Mouse (Mus musculus) right cerebral cortex, postnatal 10 days (tissue): ENCODE measurements at regions not wholly inside any gene's neighbourhood (a gene's known extent, or its start where the extent isn't known, plus 50 kb on each side); places are given as distances from the start of the nearest gene placed in this dataset.

Source experiments
- DNase-seq, 2 experiments: peaks; one replicate each; pipeline ENCODE4 v3.0.0; 2021; ENCODE audit warnings: low spot score in 2 of 2

DNA sequence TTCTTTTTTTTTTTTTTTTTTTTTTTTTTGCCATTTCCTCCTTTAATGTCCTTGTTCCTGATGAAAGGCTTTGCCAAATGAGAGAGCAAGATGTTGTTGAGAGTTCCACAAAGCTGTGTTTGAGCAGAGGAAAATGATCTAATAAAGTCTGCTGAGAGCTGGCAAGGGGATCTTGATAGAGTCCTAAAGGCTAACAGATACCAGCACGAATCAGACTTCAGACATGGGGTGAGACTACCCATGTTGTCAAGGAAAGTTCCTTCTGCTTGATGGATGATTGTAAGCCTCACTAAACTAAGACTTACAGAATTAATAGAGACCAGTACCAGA is 665.2 kb upstream of the Fam92a start:
- DNase-seq, result no peak

DNA sequence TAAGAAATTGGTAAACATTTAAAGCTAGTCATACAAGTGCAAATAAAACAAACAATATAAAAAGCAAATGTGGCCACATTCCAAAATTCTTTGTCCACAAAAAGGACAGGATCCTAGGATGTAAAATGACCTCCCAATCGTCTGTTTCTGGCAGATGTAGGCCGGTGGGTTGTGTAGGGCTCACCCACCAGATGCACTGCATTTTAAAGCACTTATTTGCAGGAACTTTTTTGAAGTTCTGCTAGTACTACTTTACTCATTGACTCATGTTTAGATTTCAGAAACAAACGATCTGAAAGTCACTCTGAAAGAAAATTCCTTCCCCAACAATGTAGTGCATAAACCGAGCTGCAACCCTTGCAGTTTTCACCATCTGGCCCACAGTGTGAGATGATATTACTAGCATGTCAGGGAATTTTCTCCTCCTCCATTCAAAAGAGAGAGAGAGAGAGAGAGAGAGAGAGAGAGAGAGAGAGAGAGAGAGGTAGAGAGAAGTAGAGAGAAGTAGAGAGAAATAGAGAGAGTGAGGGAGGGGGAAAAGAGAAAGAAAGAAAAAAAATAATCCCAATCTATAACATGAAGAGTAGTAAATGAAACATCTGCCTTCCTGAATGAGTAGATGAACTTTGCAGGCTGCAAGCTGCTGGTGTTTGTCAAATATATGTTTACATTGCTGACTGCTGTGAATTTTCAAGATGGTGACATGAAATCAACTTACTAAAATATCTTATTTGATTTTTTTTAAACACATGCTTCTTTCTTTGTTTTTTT is 664.7 kb upstream of the Fam92a start:
- DNase-seq, result no peak

DNA sequence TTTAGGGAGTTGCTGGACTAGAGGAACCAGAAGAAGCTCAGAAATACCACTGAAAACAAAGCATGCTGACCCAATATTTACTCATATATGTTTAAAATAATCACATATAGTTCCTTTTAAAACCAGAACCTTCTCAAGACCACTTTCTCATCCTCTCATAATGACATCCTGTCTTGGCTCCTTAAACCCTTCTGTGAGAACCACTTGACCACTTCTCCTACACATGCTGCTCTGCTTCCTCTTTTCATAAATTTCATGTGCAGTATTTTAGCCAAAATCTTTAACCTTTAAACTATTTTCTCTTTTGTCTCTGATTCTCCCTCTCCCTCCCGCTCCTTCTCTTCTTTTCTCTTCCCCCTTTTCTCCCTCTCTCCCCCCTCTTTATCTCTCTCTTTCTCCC is 654.6 kb upstream of the Fam92a start:
- DNase-seq, result no peak

DNA sequence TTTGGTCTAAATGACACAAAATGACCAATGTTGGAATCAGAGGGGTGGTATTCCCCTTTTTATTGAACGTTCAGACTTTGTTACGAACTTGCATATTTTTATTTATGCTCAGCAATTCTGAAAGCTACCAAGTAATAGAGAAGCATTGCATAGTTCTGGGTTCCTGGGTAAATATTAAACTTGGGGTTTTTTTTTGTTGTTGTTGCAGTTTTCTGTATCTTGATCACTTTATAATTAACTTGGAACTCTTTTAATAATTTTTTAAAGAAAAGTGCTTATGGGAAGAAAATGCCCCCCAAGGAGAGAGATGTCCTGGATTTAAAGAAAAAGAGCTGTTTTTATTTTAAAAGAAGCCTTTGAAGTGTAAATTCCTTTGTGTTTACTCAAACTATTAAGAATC is 642.4 kb upstream of the Fam92a start:
- no peak for DNase-seq

DNA sequence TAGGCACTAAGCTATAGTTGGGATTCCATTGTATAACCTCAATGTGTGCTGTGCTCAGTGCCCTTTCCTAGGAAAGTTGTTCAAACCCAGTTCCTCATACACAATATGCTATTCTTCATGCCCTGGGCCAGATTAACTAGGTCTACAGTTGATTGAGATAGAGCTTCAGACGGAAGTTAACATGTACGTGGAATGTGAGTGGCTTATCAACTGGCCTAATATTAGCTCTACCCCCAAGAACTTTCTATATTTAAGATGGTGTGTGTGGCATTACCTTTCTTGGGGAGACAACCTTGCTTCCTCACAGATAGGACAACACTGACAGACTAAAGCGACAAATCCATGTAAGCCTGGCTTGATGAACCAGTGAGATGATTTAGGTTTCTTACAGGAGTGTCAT is 629.4 kb upstream of the Fam92a start:
- no peak for DNase-seq

DNA sequence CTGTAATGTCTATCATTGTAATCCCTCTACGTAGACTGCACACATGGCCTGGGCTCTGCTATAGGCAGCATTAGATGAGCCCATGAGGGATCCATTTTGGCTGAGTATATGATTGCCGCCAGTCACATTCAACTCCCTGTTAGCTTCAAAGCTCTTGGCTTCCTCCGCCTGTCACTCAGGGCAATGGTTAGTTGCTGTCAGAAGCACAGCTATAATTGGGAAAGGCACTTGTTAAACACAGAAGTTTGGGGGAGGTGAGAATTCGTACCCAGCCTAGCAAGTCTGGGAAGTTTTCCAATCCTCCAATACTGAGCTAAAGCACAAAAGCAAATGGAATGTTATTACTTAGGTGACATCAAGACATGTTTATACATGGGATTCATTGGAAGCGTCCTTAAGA is 627.7 kb upstream of the Fam92a start:
- DNase-seq, result peak; percentile 55 to 79

DNA sequence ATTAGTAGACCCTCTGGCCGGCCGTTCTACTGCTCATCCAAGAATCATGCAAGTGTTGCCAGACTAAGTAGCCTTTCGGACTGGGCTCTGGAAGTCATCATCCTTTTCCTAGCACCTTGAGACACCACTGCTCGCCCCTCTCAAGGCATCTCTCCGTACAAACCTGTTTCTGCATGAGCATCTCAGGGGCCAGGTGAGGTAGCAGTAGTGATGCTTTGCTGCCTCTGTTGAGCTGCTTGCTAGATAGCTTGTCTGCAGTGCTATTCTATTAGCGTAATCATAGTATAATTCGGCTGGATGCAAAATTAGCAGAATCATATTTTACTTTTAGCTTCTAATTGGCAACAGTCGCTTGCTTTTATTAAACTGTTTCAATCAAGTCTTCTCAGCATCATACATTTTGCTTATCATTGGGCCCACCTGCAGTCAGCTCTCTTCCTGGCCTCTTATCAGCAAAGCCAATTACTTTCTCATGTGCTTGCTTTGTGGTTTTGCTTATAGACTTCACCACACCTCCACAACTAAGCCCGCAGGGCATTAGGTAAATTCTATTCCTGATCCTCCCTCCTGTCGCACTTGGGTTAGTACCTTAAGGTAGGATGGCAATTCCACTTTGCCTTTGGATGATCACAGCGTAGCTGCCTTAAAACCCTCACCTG is 621.1 kb upstream of the Fam92a start:
- DNase-seq, result no peak

DNA sequence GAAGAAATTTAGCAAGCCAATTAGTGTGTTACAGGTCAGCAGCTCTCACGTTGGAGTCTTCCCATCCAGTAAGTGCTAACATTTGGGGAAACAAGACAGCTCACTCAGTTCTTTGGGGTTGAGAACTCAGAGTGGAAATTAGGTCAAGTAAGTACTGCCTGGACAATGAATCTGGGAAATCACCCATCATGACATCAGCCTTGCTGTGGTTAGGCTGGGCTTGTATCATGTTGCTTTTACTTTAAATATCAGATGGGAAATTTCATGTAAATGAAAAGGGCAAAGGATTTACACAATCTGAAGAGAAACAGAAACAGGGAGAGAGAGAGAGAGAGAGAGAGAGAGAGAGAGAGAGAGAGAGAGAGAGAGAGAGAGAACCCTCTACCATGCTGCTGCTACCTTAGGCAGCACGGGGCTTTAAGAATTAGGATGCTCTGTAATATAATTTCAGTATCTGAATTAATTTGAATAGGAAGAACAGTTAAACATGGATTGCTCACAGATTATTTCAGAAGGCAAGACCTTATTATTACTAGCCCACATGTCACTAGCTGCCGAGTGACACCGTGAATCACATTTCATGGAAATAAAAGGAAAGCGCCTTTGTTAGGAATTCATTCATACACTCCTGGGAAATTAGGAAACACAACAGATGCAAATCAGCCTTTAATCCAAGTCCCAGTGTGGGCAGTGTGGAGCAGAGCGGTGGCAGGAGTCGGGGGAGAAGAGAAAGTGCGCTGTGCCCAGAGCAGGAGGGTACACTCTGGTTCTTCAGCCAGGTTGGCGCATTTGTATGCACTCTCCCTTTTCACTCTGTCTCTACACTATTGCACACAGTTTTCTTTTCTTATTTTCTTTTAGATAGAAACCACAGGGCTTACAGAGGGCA is 620.2 kb upstream of the Fam92a start:
- peak in 1 of 2 experiments; percentile 27 for DNase-seq

DNA sequence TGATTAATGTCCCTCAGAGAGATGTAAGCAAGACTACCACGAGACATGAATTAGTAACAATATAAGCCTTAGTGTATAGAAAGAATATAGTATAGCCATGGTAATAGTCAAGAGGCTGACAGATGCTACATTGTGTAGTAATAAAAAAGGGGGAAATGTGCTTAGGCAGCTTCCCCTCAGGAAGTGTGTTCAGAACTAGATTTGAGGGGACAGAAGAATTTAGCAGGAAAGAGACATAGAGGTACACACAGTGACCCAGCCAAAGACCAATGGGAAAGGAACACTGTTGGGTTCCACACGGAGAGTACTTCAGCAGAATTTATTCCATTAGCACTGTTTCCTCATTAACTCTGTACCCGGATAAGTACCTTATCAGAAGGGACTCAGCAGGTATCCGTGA is 614.0 kb upstream of the Fam92a start:
- no peak for DNase-seq

DNA sequence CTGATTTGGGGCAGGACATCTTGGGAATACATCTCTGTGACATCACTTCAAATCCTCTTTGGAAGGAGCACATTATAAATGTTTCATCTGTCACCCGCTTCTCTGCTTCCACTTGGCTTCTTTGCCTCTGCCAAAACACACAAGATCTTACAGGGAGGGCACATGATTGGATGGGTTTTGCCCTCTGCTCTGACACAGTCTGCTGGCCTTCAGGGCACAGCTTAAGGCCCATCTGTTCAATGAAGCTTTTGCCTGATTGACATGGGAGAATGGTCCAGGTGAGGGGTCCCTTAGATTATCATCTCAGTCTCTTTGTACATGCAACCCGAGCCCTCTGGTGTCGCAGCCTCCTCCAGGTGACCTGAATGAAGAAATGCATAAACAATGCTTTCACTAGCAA is 612.7 kb upstream of the Fam92a start:
- no peak for DNase-seq

DNA sequence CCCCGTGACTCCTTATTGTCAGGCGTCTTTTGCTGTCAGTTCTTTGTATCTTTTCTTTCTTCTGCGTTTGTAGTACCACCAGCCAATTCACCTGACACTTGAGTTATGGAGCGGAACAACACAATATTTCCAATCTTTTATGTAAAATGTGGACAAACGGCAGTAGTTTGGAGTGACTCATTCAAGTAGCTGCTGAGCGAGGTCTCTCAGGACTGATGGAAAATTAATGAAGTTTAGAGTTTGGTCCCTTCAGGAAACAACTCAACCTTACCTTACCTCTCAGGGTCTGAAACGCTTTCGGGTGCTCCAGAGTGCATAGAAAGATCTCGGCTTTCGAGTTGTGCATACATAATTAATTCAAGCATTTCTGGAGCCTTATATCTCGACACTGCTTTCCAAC is 612.3 kb upstream of the Fam92a start:
- DNase-seq, result no peak

DNA sequence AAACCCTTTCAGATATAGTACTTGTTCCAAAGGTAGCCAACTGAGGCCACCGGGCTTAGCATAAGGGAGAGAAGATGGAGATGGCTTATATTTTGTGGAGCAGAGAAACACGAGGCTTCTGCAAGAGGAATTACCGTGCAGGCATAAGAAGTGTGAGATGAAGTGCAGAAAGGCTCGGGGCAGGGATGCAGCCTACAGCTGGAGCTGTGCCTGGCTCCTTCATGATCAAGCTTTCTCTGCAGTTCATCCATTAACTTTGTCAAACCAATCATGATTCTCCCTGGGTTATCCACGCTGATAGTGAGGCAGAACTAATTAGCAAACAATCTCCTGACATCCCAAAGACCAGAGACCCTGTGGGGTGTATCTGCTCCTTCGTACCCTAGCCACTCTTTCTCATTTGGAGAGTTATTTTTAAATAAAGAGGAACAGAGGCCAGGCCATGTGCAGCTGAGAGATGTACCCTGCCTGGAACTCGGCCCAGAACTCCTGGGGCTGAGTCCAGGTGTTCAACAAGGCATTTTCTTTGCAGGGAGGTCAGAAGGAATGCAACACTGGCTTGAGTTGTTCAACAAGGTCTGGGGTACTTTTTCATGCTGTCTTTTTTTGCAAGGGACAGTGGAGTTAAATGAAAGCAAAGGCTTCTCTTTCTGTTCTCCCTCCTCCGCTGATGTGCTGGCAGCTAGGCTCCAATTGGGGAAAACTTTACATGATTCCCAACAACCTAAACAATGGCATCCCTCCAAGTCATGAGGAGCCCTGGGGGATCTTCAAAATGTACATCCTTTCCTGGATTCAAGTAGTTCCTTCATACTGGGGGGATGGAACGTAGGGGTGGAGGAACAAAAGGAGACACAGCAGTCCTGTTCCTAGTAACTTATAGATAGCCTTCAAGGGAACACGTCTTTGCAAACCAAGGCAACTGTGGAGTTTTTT is 610.4 kb upstream of the Fam92a start:
- DNase-seq, result no peak

DNA sequence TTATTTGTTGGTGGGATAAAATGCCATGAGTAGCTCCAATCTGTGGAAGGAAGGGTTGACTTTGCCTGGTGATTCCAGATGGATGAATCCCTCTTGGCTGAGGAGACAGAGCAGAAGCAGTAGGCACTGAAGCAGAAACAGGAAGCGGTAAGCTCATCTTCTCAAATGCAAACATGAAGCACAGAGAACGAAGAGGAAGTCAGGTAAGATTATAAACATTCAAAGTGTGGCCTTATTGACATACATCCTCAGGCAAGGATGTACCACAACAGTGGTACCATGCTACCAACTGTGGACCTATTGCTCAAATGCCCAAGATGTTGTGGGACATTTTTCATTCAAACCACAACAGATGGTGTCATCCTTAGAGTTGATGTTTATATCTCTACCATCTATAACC is 608.4 kb upstream of the Fam92a start:
- DNase-seq, result no peak

DNA sequence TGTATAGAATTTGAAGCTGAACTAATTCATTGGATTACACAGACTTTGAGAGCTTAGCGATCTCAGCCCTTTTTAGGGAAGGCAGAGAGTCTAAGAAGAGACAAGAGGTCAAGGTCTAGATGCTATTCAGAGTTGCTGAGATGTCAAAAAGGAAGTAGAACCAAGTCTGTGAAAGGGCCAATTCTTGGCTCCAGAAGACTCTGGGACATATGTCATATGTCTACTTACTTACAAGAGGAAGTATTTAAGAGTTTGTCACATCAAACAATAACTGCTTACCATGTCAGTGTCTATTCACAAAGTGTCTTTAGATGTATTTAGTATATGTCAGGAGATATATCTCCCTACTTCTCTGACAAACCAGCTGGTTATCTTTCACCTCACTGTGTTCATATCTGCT is 607.4 kb upstream of the Fam92a start:
- DNase-seq, result no peak

DNA sequence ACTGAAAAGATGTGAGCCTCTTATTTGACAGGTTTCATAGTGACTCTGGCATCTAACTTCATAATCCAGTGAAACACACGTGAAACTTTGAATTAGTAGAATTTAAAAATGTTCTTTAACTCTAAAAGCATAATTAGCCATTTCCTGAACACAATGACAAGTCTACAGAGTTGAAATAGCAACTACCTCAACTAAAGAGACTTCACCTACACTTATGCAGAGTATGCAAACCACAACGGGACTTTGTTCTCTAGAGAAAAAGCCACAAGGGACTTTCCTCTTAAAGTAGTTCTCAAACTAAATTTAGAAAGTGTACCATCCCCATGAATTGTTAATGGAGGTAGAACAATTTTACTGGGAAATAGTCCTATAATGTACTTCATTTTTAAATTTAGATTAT is 606.3 kb upstream of the Fam92a start:
- DNase-seq, result no peak

DNA sequence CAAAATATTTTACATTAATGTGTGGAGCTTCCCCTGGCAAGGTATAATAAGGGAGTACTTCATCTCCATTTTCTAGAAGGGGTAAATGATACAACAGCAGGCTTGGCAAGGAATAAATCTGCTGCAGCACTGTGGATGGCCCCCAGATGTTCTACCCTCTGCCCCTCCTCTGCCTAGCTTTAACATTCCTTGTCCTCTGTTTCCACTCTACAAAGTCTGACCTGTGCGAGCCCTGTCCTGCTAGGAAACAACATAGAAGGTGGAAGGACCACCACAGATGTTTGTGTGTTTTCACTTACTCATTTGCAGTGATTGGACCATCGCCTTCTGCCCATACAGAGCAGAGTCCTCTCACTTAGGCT is 604.4 kb upstream of the Fam92a start:
- no peak for DNase-seq

DNA sequence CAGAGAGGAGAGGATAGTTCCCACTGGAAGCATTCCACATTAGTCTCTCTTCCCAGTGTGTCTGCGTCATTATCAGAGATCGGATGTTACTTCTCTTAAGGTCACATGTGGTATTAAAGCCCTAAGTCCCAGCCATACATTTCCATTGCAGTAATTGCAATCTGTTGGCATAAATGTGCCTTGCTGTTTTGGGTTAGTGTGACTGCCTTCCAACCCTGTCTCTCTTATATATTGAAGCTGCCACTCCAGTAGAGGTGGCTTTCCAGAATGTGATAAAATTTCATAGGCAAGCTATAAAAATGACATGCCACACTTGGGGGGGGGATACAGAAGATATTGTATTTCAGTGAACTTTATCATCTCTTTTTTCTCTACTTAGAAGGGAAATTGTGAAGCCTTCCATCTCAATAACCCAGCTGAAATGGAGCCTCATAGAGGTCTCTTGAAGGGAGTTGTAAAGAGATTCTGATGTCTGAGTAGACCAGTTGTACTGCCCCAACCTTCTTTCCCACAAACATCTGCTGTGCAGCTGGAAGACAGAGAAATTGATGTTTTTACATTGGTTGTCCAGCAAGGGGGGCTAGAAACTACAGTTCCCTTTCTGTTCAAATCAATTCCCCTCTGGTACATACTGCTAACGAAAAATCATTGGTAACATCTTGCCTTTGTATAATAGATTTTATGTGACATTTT is 603.9 kb upstream of the Fam92a start:
- no peak for DNase-seq

DNA sequence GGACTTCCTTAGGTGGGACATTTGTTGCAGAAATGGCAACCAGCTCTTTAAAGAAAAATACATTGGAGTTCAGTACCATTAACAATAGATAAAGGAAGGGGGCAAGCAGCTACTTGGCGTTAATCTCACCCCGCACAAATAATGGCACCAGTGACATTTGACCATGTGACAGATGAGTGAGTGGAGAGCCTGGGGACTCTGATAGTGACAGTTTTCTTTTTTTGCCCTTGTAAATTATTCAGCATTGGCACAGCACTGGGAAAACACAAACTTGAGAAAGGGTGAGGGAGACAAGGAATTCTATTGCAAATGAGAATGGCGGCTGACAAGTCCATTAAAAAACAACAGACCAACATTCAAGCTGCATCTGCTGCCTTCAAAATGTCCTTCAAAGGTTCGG is 603.3 kb upstream of the Fam92a start:
- DNase-seq, result no peak

DNA sequence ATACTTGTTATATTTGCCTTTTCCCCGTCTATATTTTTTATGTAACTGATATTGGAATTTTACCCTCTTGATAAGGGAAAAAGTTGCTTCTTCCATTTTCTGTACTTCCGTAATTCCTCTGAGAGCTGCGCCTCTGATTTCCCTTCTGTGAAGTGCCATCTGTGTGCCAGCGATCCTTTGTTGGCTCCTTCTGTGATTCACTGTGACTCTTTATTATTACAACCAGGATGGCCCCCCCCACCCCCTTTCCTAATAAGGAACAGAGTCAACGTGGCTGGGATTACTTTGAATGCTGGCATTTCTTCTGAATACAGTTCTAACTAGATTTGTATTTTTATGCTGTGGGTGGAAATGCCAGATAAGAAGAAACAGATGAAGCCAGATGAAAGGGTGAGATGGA is 602.9 kb upstream of the Fam92a start:
- no peak for DNase-seq

DNA sequence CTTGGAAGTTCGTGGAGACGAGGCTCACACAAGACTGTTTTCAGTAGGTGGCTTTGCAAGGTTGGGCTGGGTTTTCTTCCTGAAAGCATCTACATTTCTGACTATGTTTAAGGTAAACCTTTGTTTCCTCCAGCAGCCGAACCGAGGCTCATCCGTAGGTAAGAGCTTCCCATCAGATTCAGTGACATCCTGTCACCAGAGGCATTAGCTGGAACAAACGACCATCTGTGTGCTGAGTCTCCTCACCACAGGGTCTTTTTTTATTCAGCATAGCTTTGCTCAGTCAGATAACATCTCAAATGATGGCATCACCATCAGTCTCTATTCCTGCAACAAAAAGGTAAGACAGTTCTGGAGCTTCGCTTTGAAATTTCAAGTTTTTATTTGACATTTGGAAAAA is 601.4 kb upstream of the Fam92a start:
- no peak for DNase-seq

DNA sequence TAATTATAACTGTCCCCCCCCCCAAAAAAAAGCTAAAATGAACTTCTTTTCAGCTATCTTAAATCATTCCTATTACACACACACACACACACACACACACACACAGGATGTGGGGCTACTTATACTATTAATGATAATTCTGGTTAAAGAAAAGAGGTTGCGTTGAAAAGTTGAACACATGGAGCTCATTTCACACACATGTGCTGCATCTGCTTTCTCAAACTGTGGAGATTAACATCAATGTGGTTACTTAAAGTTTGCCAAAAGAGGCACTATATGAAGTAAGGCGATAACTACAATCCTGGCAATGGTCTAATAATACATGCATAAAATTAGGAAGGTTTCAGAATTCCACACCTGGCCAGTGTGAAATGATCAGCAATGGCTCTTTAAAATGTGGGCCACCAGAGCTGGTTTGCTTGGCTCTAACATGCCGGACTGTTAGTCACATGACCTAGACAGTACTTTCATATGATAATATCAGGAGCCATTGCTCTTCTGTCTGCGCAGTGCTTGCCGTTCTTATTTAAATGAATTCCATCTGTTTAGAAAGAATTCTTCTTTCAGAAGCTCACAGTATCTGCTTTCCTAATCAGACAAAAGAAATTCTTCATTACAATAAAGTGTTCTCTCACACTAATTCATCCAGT is 598.4 kb upstream of the Fam92a start:
- no peak for DNase-seq
